Mouse (Mus musculus): ENCODE results near the gene Rhno1. TPM values are rescaled to one million over a fixed set of nuclear protein-coding genes. Genes with fewer than 3 reads are reported as not detected.

Gene Rhno1
- 64.3 and 70.5 TPM in 2 replicates for polyA plus RNA-seq (2015; fragmentation: Nextera tagmentation; extraction: Ambion mirVana)

GRCm38 (mm10) chr6:128362381-128363006 is at the start of gene Rhno1, which contains the start of gene Foxm1:
Rhno1 (minus strand) TSS chr6:128362911.
Foxm1 (plus strand) TSS chr6:128362967.
- DNase-seq, result peak; percentile 76
- H3K9ac ChIP-seq, result peak within 1 kb of the TSS; percentile 92
- H3K36me3 ChIP-seq, result peaks cover 56% of the 10 kb centered on the region
- peak within 1 kb of the TSS; percentile 88 for H3K4me2 ChIP-seq
- H3K27ac ChIP-seq, result peak within 1 kb of the TSS; percentile 96
- H3K4me3 ChIP-seq (replicated peaks), result peak within 1 kb of the TSS; percentile 97
- ATAC-seq (ENCODE audit: low read depth), result peak; percentile 89
- H3K4me1 ChIP-seq (replicated peaks), result peaks cover 57% of the 10 kb centered on the region
- H3K9me3 ChIP-seq (replicated peaks), result no peaks in the 10 kb centered on the region
- H3K27me3 ChIP-seq, result no peaks in the 10 kb centered on the region
- under 1% methylated on average over 64 of the region's 76 CpGs for WGBS (ENCODE audit: insufficient replicate concordance)

- 21% methylated on average over 3 of the region's 3 CpGs for WGBS (ENCODE audit: insufficient replicate concordance)
- Histone ChIP-seq H3K36me3 (peaks cover 80% of the 10 kb centered on the region), H3K27me3 (no peaks in the 10 kb centered on the region), H3K4me1 (replicated peaks) (no peaks in the 10 kb centered on the region), H3K27ac (no peak overlapping the region), H3K9me3 (replicated peaks) (no peaks in the 10 kb centered on the region), H3K4me2 (no peak overlapping the region), H3K4me3 (replicated peaks) (no peak overlapping the region), H3K9ac (no peak overlapping the region)
- DNase-seq (peak; percentile 53), ATAC-seq (ENCODE audit: low read depth) (peak; percentile 24; the same call in 1 of the 2 replicates)
Measured at GRCm38 (mm10) chr6:128411115-128411514, 48.4 kb upstream of the Rhno1 start.

- no peak for ATAC-seq (ENCODE audit: low read depth)
- Histone ChIP-seq H3K27ac (no peak overlapping the region), H3K4me1 (replicated peaks) (no peaks in the 10 kb centered on the region), H3K9me3 (replicated peaks) (no peaks in the 10 kb centered on the region), H3K27me3 (no peaks in the 10 kb centered on the region), H3K36me3 (peaks cover 74% of the 10 kb centered on the region), H3K9ac (no peak overlapping the region), H3K4me3 (replicated peaks) (no peak overlapping the region), H3K4me2 (no peak overlapping the region)
- 87% methylated on average over 13 of the region's 13 CpGs for WGBS (ENCODE audit: insufficient replicate concordance)
- no peak for DNase-seq
Measured at GRCm38 (mm10) chr6:128410305-128410704, 47.6 kb upstream of the Rhno1 start.

- Histone ChIP-seq H3K4me3 (replicated peaks) (no peak overlapping the region), H3K36me3 (peaks cover 63% of the 10 kb centered on the region), H3K9ac (no peak overlapping the region), H3K27me3 (no peaks in the 10 kb centered on the region), H3K27ac (no peak overlapping the region), H3K9me3 (replicated peaks) (no peaks in the 10 kb centered on the region), H3K4me2 (no peak overlapping the region), H3K4me1 (replicated peaks) (no peaks in the 10 kb centered on the region)
- WGBS (ENCODE audit: insufficient replicate concordance), result 80% methylated on average over 7 of the region's 7 CpGs
- ATAC-seq (ENCODE audit: low read depth) (no peak), DNase-seq (no peak)
Measured at GRCm38 (mm10) chr6:128408544-128409125, 45.9 kb upstream of the Rhno1 start.

GRCm38 (mm10) chr6:128404708-128405107 is 42.0 kb upstream of the Rhno1 start:
- H3K27ac ChIP-seq, result no peak overlapping the region
- no peaks in the 10 kb centered on the region for H3K27me3 ChIP-seq
- H3K36me3 ChIP-seq, result peaks cover 26% of the 10 kb centered on the region
- ATAC-seq (ENCODE audit: low read depth) (no peak), DNase-seq (no peak)
- no peak overlapping the region for H3K4me3 ChIP-seq (replicated peaks)
- no peaks in the 10 kb centered on the region for H3K4me1 ChIP-seq (replicated peaks)
- no peak overlapping the region for H3K4me2 ChIP-seq
- WGBS (ENCODE audit: insufficient replicate concordance), result 57% methylated on average over 5 of the region's 5 CpGs
- H3K9ac ChIP-seq, result no peak overlapping the region
- no peaks in the 10 kb centered on the region for H3K9me3 ChIP-seq (replicated peaks)

- Histone ChIP-seq H3K36me3 (no peaks in the 10 kb centered on the region), H3K27me3 (no peaks in the 10 kb centered on the region), H3K4me1 (replicated peaks) (peaks cover 3% of the 10 kb centered on the region; the same call in 1 of the 2 replicates), H3K4me3 (replicated peaks) (no peak overlapping the region; the same call in 1 of the 2 replicates), H3K9me3 (replicated peaks) (no peaks in the 10 kb centered on the region), H3K4me2 (peak overlapping the region; percentile 32), H3K9ac (0 out of 2 replicates have a peak overlapping the region, but pooled peaks have one; percentile 26), H3K27ac (no peak overlapping the region)
- DNase-seq, result no peak
- 60% methylated on average over 20 of the region's 21 CpGs for WGBS (ENCODE audit: insufficient replicate concordance)
- ATAC-seq (ENCODE audit: low read depth), result 0 out of 2 replicates have a peak, but pooled peaks have one; percentile 19
Measured at GRCm38 (mm10) chr6:128399421-128400185, 36.9 kb upstream of the Rhno1 start.

GRCm38 (mm10) chr6:128398996-128399395 is 36.3 kb upstream of the Rhno1 start, which contains the start of gene Nrip2:
Nrip2 (plus strand) TSS chr6:128399296.
- Histone ChIP-seq H3K9ac (0 out of 2 replicates have a peak within 1 kb of the TSS, but pooled peaks have one; percentile 26), H3K27ac (peak within 1 kb of the TSS; percentile 47), H3K4me3 (replicated peaks) (no peak within 1 kb of the TSS; the same call in 1 of the 2 replicates), H3K36me3 (no peaks in the 10 kb centered on the region), H3K9me3 (replicated peaks) (no peaks in the 10 kb centered on the region), H3K27me3 (no peaks in the 10 kb centered on the region), H3K4me2 (peak within 1 kb of the TSS; percentile 32), H3K4me1 (replicated peaks) (peaks cover 3% of the 10 kb centered on the region; the same call in 1 of the 2 replicates)
- no peak for DNase-seq
- WGBS (ENCODE audit: insufficient replicate concordance), result 54% methylated on average over 3 of the region's 3 CpGs
- ATAC-seq (ENCODE audit: low read depth), result no peak

- Histone ChIP-seq H3K4me1 (replicated peaks) (peaks cover 3% of the 10 kb centered on the region; the same call in 1 of the 2 replicates), H3K4me2 (no peak overlapping the region), H3K9me3 (replicated peaks) (no peaks in the 10 kb centered on the region), H3K36me3 (no peaks in the 10 kb centered on the region), H3K27me3 (no peaks in the 10 kb centered on the region), H3K9ac (no peak overlapping the region), H3K27ac (peak overlapping the region; percentile 47), H3K4me3 (replicated peaks) (no peak overlapping the region)
- WGBS (ENCODE audit: insufficient replicate concordance), result 51% methylated on average over 7 of the region's 7 CpGs
- DNase-seq, result no peak
- peak; percentile 55 for ATAC-seq (ENCODE audit: low read depth)
Measured at GRCm38 (mm10) chr6:128397574-128398261, 35.0 kb upstream of the Rhno1 start.

GRCm38 (mm10) chr6:128390683-128391082 is 28.0 kb upstream of the Rhno1 start:
- no peak for ATAC-seq (ENCODE audit: low read depth)
- H3K36me3 ChIP-seq, result no peaks in the 10 kb centered on the region

GRCm38 (mm10) chr6:128389185-128389584 is 26.5 kb upstream of the Rhno1 start:
- Histone ChIP-seq H3K9me3 (replicated peaks) (no peaks in the 10 kb centered on the region), H3K4me2 (no peak overlapping the region), H3K9ac (no peak overlapping the region), H3K27me3 (no peaks in the 10 kb centered on the region), H3K4me3 (replicated peaks) (no peak overlapping the region), H3K36me3 (no peaks in the 10 kb centered on the region), H3K27ac (no peak overlapping the region), H3K4me1 (replicated peaks) (no peaks in the 10 kb centered on the region)
- ATAC-seq (ENCODE audit: low read depth) (no peak), DNase-seq (no peak)
- WGBS (ENCODE audit: insufficient replicate concordance), result 88% methylated on average over 1 of the region's 1 CpGs

More at GRCm38 (mm10) chr6:128390683-128391082, 28.0 kb upstream of the Rhno1 start:
- H3K4me2 ChIP-seq, result no peak overlapping the region
- WGBS (ENCODE audit: insufficient replicate concordance), result 33% methylated on average over 1 of the region's 1 CpGs
- H3K4me3 ChIP-seq (replicated peaks), result no peak overlapping the region
- H3K9ac ChIP-seq, result no peak overlapping the region
- H3K4me1 ChIP-seq (replicated peaks), result no peaks in the 10 kb centered on the region
- H3K9me3 ChIP-seq (replicated peaks), result no peaks in the 10 kb centered on the region
- no peak for DNase-seq
- no peaks in the 10 kb centered on the region for H3K27me3 ChIP-seq
- no peak overlapping the region for H3K27ac ChIP-seq

GRCm38 (mm10) chr6:128385026-128385425 is 22.3 kb upstream of the Rhno1 start:
- H3K4me2 ChIP-seq, result no peak overlapping the region
- H3K27ac ChIP-seq, result no peak overlapping the region
- no peaks in the 10 kb centered on the region for H3K4me1 ChIP-seq (replicated peaks)
- ATAC-seq (ENCODE audit: low read depth) (no peak), DNase-seq (no peak)
- no peak overlapping the region for H3K4me3 ChIP-seq (replicated peaks)
- no peaks in the 10 kb centered on the region for H3K9me3 ChIP-seq (replicated peaks)
- 54% methylated on average over 1 of the region's 1 CpGs for WGBS (ENCODE audit: insufficient replicate concordance)
- no peak overlapping the region for H3K9ac ChIP-seq
- H3K36me3 ChIP-seq, result no peaks in the 10 kb centered on the region
- no peaks in the 10 kb centered on the region for H3K27me3 ChIP-seq
